Mouse (Mus musculus) liver, postnatal 0 days (tissue): Measurements from ENCODE around the gene Aff3.

Experiments
- CTCF ChIP-seq: sonication (generic); IDR thresholded peaks from 2 replicates; pipeline ENCODE4 v1.5.1; 2016; ENCODE audit warnings: antibody characterized with exemption, low read depth
- EP300 ChIP-seq: IDR thresholded peaks from 2 replicates; pipeline ENCODE4 v1.6.1; 2016; ENCODE audit warnings: antibody characterized with exemption, low read depth, mild to moderate bottlenecking

DNA sequence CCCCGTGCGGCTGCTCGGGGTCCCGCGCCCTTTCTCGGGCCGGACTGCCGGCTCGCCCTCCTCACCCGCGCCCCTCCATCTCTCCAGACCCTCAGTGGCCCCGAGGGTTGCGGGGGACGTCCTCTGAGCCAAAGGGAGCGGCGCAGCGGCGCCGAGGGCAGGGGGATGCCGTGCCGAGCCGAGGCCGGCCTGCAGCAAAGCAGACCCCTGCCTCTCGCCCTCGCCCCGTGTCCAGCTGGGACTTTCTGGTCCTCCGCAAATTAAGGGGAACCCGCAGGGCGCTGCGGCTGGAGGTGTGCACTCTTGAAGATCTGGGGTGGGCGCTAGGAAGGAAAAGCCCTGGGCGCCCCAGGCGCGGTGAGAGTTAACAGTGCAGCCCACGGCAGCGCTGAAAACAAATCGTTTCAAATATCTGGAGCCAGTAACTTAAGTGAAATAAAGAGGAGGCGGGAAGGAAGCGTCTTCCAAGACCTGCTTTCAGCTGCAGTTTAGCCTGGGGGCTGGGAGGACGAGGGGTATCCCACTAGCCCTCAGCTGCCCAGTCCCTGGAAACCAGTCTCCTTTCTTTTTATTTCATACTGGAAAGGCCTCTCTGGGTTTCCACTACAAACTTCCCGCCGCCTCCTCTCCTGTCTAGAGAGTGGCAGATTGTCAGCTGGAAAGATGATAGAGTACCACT is 36.9 kb downstream of the Aff3 start:
- TF ChIP-seq CTCF (no peak), EP300 (no peak)
